In the genomic region with DNA sequence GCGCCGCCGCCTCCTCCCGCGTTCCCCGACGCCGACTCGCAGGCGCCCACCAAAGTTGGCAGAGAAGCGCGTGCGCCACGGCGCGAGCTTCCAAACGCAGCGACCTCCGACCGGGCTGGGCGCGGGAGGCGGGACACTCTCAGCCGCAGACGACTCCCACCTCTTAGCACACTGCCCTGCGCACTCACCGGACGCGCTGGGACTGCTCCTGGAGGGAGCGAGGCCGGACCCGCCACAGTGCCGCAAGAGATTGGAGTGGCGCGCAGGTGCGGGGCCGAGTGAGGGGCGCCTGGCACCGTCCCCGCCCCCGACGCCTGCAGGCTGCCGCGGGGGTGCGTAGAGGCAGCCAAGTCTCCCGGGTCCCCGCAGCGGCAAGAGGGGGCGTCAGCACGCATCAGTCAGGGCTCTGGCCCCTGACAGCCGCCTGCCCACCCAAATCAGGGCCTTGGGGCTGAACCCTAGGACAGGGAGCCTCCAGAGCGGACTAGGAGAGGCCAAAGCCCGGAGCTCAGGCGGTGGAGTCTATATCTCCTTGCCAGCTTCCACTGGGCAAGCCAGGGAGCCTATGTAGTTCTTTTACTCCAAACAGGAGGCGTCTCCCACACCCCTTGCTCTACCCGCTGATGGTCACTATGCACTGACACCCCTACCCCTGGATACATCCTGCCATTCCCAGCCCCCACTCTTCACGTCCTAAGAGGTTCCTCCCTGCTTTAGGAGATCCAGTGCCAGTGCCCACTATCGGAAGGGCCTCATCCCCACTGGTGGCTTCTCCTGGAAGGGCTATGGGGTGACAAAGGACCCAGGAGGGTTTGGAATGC, we compare ENCODE assay signal across 7 mouse cellular contexts. TPM values are rescaled to one million over a fixed set of nuclear protein-coding genes. Genes with fewer than 3 reads are reported as not detected.
DNase-seq lines count a peak whose midpoint lies in the region; ATAC-seq and TF ChIP-seq lines count a peak whose summit lies in the region.

A930017K11Rik (minus strand) TSS at position 763 of the 821 bp plus-strand sequence.

- H3K36me3 ChIP-seq in lung, postnatal 0 days (ENCODE audit: insufficient read depth, low read length): no peaks in the 10 kb centered on the region
- no peaks in the 10 kb centered on the region for H3K36me3 ChIP-seq in embryonic facial prominence, embryonic 12.5 days
- no peaks in the 10 kb centered on the region for H3K36me3 ChIP-seq in intestine, embryonic 15.5 days
- H3K36me3 ChIP-seq in midbrain, embryonic 16.5 days (ENCODE audit: control insufficient read depth, insufficient read depth, low read length): no peaks in the 10 kb centered on the region

- H3K4me3 ChIP-seq in lung, postnatal 0 days (ENCODE audit: low read depth, low read length): peak within 1 kb of the TSS; percentile 27
- peak within 1 kb of the TSS; percentile 39 for H3K4me3 ChIP-seq in embryonic facial prominence, embryonic 12.5 days
- H3K4me3 ChIP-seq in intestine, embryonic 15.5 days (replicated peaks): peak within 1 kb of the TSS; percentile 40
- H3K4me3 ChIP-seq in midbrain, embryonic 16.5 days (ENCODE audit: low read depth, low read length): peak within 1 kb of the TSS; percentile 34

- peak; percentile 16 for DNase-seq in lung, postnatal 0 days (ENCODE audit: low spot score)
- DNase-seq in lung, postnatal 36 days: no peak
- no peak for DNase-seq in thymus, postnatal 0 days (ENCODE audit: low spot score)
- DNase-seq in adrenal gland, adult 18-20 months (ENCODE audit: low spot score in 2 of 2): no peak

- no peak within 1 kb of the TSS for H3K27ac ChIP-seq in lung, postnatal 0 days (ENCODE audit: low read length)
- H3K27ac ChIP-seq in embryonic facial prominence, embryonic 12.5 days: no peak within 1 kb of the TSS
- H3K27ac ChIP-seq in intestine, embryonic 15.5 days: no peak within 1 kb of the TSS
- H3K27ac ChIP-seq in midbrain, embryonic 16.5 days (ENCODE audit: low read length): no peak within 1 kb of the TSS

- peak; percentile 53; the same call in 1 of the 2 replicates for ATAC-seq in lung, postnatal 0 days
- no peak for ATAC-seq in embryonic facial prominence, embryonic 12.5 days (ENCODE audit: insufficient number of reproducible peaks, insufficient read depth, low FRiP score, low TSS enrichment)
- ATAC-seq in intestine, embryonic 15.5 days: peak; percentile 44
- no peak for ATAC-seq in midbrain, embryonic 16.5 days

- 1% methylated on average over 47 of the region's 58 CpGs for WGBS in lung, postnatal 0 days
- WGBS in embryonic facial prominence, embryonic 12.5 days: 2% methylated on average over 58 of the region's 58 CpGs
- WGBS in intestine, embryonic 15.5 days: 1% methylated on average over 58 of the region's 58 CpGs
- 1% methylated on average over 42 of the region's 58 CpGs for WGBS in midbrain, embryonic 16.5 days

- no peak for TF ChIP-seq EP300 in lung, postnatal 0 days (IDR thresholded peaks at IDR 0.05)

- H3K4me2 ChIP-seq in lung, postnatal 0 days (replicated peaks; ENCODE audit: low read depth, low read length): peak within 1 kb of the TSS; percentile 58
- H3K4me2 ChIP-seq in embryonic facial prominence, embryonic 12.5 days (replicated peaks): peak within 1 kb of the TSS; percentile 66
- H3K4me2 ChIP-seq in intestine, embryonic 15.5 days (replicated peaks): peak within 1 kb of the TSS; percentile 88
- peak within 1 kb of the TSS; percentile 53 for H3K4me2 ChIP-seq in midbrain, embryonic 16.5 days (ENCODE audit: low read length)

- no peaks in the 10 kb centered on the region for H3K9me3 ChIP-seq in lung, postnatal 0 days (ENCODE audit: low read length)
- no peaks in the 10 kb centered on the region for H3K9me3 ChIP-seq in embryonic facial prominence, embryonic 12.5 days
- H3K9me3 ChIP-seq in intestine, embryonic 15.5 days: no peaks in the 10 kb centered on the region
- H3K9me3 ChIP-seq in midbrain, embryonic 16.5 days (replicated peaks; ENCODE audit: control insufficient read depth, low read length, poor library complexity, severe bottlenecking): no peaks in the 10 kb centered on the region

- TF ChIP-seq CTCF in lung, postnatal 0 days (IDR thresholded peaks at IDR 0.05): no peak

- H3K4me1 ChIP-seq in lung, postnatal 0 days (ENCODE audit: insufficient read depth, low read depth, low read length): peaks cover 2% of the 10 kb centered on the region; the same call in 1 of the 2 replicates
- H3K4me1 ChIP-seq in embryonic facial prominence, embryonic 12.5 days: peaks cover 15% of the 10 kb centered on the region; the same call in 1 of the 2 replicates
- H3K4me1 ChIP-seq in intestine, embryonic 15.5 days (replicated peaks): peaks cover 12% of the 10 kb centered on the region
- peaks cover 4% of the 10 kb centered on the region for H3K4me1 ChIP-seq in midbrain, embryonic 16.5 days (ENCODE audit: control insufficient read depth, insufficient read depth, low read length)

- H3K9ac ChIP-seq in lung, postnatal 0 days (replicated peaks; ENCODE audit: low read depth): no peak within 1 kb of the TSS
- H3K9ac ChIP-seq in embryonic facial prominence, embryonic 12.5 days: peak within 1 kb of the TSS; percentile 41; the same call in 1 of the 2 replicates
- H3K9ac ChIP-seq in intestine, embryonic 15.5 days: peak within 1 kb of the TSS; percentile 36; the same call in 1 of the 2 replicates
- peak within 1 kb of the TSS; percentile 25; the same call in 1 of the 2 replicates for H3K9ac ChIP-seq in midbrain, embryonic 16.5 days (ENCODE audit: low read depth, low read length)

- peaks cover 14% of the 10 kb centered on the region; the same call in 1 of the 2 replicates for H3K27me3 ChIP-seq in lung, postnatal 0 days (replicated peaks; ENCODE audit: insufficient read depth, low read length)
- peaks cover 50% of the 10 kb centered on the region for H3K27me3 ChIP-seq in embryonic facial prominence, embryonic 12.5 days
- H3K27me3 ChIP-seq in intestine, embryonic 15.5 days (replicated peaks): peaks cover 41% of the 10 kb centered on the region
- peaks cover 42% of the 10 kb centered on the region for H3K27me3 ChIP-seq in midbrain, embryonic 16.5 days (ENCODE audit: control insufficient read depth, insufficient read depth, low read depth, low read length)

RNA-seq across cellular contexts. Expression of gene A930017K11Rik, which starts in this region (rescaled TPM):
- not detected in 2 replicates for polyA plus RNA-seq in lung, postnatal 0 days (2015; fragmentation: Nextera tagmentation; extraction: Ambion mirVana)
- polyA plus RNA-seq in embryonic facial prominence, embryonic 12.5 days (2016; fragmentation: Nextera tagmentation; extraction: Ambion mirVana): 0.14 and 0.20 TPM in 2 replicates
- polyA plus RNA-seq in intestine, embryonic 15.5 days (2015; fragmentation: Nextera tagmentation; extraction: Ambion mirVana): 0.20 and 0.28 TPM in 2 replicates
- polyA plus RNA-seq in midbrain, embryonic 16.5 days (2015; fragmentation: Nextera tagmentation; extraction: Ambion mirVana): 2.8 and 3.1 TPM in 2 replicates
- polyA plus RNA-seq in thymus, postnatal 0 days (2015; fragmentation: Nextera tagmentation; extraction: Ambion mirVana): not detected in 2 replicates
- not detected for total RNA-seq in adrenal gland, adult 18-20 months (2021)

Comparison
In these comparisons a context has a peak if more than half of its experiments do, and no peak if none do; other contexts are left out.
1. Peak in DNase-seq, ATAC-seq, H3K4me3 ChIP-seq and H3K4me2 ChIP-seq in lung, postnatal 0 days; RNA of the gene not detected or under 1 TPM.
2. Peak in ATAC-seq, H3K4me3 ChIP-seq, H3K9ac ChIP-seq and H3K4me2 ChIP-seq in intestine, embryonic 15.5 days; RNA of the gene not detected or under 1 TPM.